ENCODE assay signal across 8 mouse cellular contexts in the genomic region with DNA sequence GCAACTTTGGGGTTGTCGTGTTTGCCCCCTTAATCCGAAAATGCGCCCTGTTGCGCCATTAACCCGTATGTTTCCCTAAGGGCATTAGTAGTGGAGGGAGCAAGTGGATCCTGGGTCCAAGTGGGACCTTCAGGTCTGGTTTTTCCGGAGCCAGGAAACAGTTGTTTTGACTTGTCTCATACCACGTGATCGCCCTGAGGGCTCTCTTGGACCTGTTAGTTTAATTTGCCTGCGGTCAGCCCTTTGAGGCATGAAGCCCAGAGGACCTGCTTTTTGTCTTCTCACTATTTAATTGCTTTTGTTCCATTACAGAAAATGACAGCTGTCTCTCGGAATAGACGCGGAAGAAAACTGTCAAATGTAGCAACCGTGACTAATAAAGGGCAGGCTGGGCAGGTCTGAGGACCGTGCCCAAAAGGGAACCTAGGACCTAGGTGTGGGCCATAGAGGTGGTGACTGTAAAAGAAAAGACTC. TPM values are rescaled to one million over a fixed set of nuclear protein-coding genes. Genes with fewer than 3 reads are reported as not detected.
DNase-seq lines count a peak whose midpoint lies in the region; ATAC-seq and TF ChIP-seq lines count a peak whose summit lies in the region.

No protein-coding gene starts in this region.

- H3K27ac ChIP-seq in neural tube, embryonic 11.5 days (ENCODE audit: low read depth, low read length): no peak overlapping the region
- H3K27ac ChIP-seq in limb, embryonic 12.5 days: no peak overlapping the region
- peak overlapping the region; percentile 55; the same call in 1 of the 2 replicates for H3K27ac ChIP-seq in midbrain, postnatal 0 days (ENCODE audit: low read depth, low read length)

- H3K27me3 ChIP-seq in neural tube, embryonic 11.5 days (ENCODE audit: control insufficient read depth, insufficient read depth, low read length): no peaks in the 10 kb centered on the region
- H3K27me3 ChIP-seq in limb, embryonic 12.5 days: peaks cover 4% of the 10 kb centered on the region; the same call in 1 of the 2 replicates
- no peaks in the 10 kb centered on the region for H3K27me3 ChIP-seq in midbrain, postnatal 0 days (ENCODE audit: insufficient read depth, low read length)

- H3K9ac ChIP-seq in neural tube, embryonic 11.5 days (ENCODE audit: low read length): peak overlapping the region; percentile 74
- H3K9ac ChIP-seq in limb, embryonic 12.5 days (replicated peaks): peak overlapping the region; percentile 40; the same call in 1 of the 2 replicates
- 0 out of 2 replicates have a peak overlapping the region, but pooled peaks have one; percentile 24 for H3K9ac ChIP-seq in midbrain, postnatal 0 days (replicated peaks; ENCODE audit: low read length, poor library complexity, severe bottlenecking)

- peak overlapping the region; percentile 71 for H3K4me3 ChIP-seq in neural tube, embryonic 11.5 days (ENCODE audit: low read depth, low read length)
- peak overlapping the region; percentile 75 for H3K4me3 ChIP-seq in limb, embryonic 12.5 days (replicated peaks)
- peak overlapping the region; percentile 73 for H3K4me3 ChIP-seq in midbrain, postnatal 0 days (ENCODE audit: low read depth, low read length)

- peak; percentile 14; the same call in 1 of the 2 replicates for ATAC-seq in neural tube, embryonic 11.5 days (ENCODE audit: insufficient read depth, low FRiP score, low TSS enrichment)
- peak; percentile 46 for ATAC-seq in erythroblast, adult 5-6 weeks (replicated peaks; ENCODE audit: low FRiP score, poor library complexity, severe bottlenecking)
- ATAC-seq in limb, embryonic 12.5 days (ENCODE audit: insufficient number of reproducible peaks, insufficient read depth, low FRiP score, low TSS enrichment, low read depth): peak; percentile 50
- ATAC-seq in midbrain, postnatal 0 days (ENCODE audit: low FRiP score): peak; percentile 48

- H3K9me3 ChIP-seq in neural tube, embryonic 11.5 days (ENCODE audit: control insufficient read depth, low read length): no peaks in the 10 kb centered on the region
- H3K9me3 ChIP-seq in limb, embryonic 12.5 days: no peaks in the 10 kb centered on the region
- no peaks in the 10 kb centered on the region for H3K9me3 ChIP-seq in midbrain, postnatal 0 days (ENCODE audit: low read length)

- peak overlapping the region; percentile 79 for H3K4me2 ChIP-seq in neural tube, embryonic 11.5 days (ENCODE audit: low read depth)
- H3K4me2 ChIP-seq in limb, embryonic 12.5 days: peak overlapping the region; percentile 86
- H3K4me2 ChIP-seq in midbrain, postnatal 0 days (ENCODE audit: low read depth, low read length, poor library complexity, severe bottlenecking): peak overlapping the region; percentile 84

- 4% methylated on average over 14 of the region's 14 CpGs for WGBS in neural tube, embryonic 11.5 days
- WGBS in limb, embryonic 12.5 days: 2% methylated on average over 14 of the region's 14 CpGs
- 1% methylated on average over 14 of the region's 14 CpGs for WGBS in midbrain, postnatal 0 days

- DNase-seq in neural tube, embryonic 11.5 days (ENCODE audit: low spot score): no peak
- no peak for DNase-seq in neural tube, embryonic 10.5 days (ENCODE audit: extremely low spot score, low spot score)
- DNase-seq in midbrain, postnatal 0 days (ENCODE audit: low spot score): peak; percentile 3
- no peak for DNase-seq in layer of hippocampus, postnatal 14 days (ENCODE audit: low spot score in 2 of 2)
- no peak for DNase-seq in adrenal gland, adult 2 months
- no peak for DNase-seq in gastrocnemius, adult 18-20 months (ENCODE audit: low spot score)

- peaks cover 12% of the 10 kb centered on the region for H3K4me1 ChIP-seq in neural tube, embryonic 11.5 days (ENCODE audit: control insufficient read depth, insufficient read depth, low read length)
- peaks cover 15% of the 10 kb centered on the region for H3K4me1 ChIP-seq in limb, embryonic 12.5 days (replicated peaks)
- H3K4me1 ChIP-seq in midbrain, postnatal 0 days (ENCODE audit: insufficient read depth, low read length): no peaks in the 10 kb centered on the region

- H3K36me3 ChIP-seq in neural tube, embryonic 11.5 days (ENCODE audit: control insufficient read depth, insufficient read depth, low read length): no peaks in the 10 kb centered on the region
- H3K36me3 ChIP-seq in limb, embryonic 12.5 days: no peaks in the 10 kb centered on the region
- H3K36me3 ChIP-seq in midbrain, postnatal 0 days (ENCODE audit: insufficient read depth, low read length): no peaks in the 10 kb centered on the region

- no peak for TF ChIP-seq CTCF in midbrain, postnatal 0 days (IDR thresholded peaks at IDR 0.05)

RNA-seq across cellular contexts. Expression of gene Plekhm1, which starts 0.5 kb away (rescaled TPM):
- 10.0 and 10.5 TPM in 2 replicates for polyA plus RNA-seq in neural tube, embryonic 11.5 days (2014; fragmentation: Nextera tagmentation; extraction: Ambion mirVana)
- 27.9 and 36.4 TPM in 2 replicates for total RNA-seq in erythroblast, adult 5-6 weeks (2015; ENCODE audit: low replicate concordance)
- total RNA-seq in erythroblast, adult 5-6 weeks (2017; ENCODE audit: low replicate concordance): 25.6 and 25.7 TPM in 2 replicates
- 7.8 and 9.1 TPM in 2 replicates for polyA plus RNA-seq in limb, embryonic 12.5 days (2016; fragmentation: Nextera tagmentation; extraction: Ambion mirVana)
- total RNA-seq in midbrain, postnatal 0 days (2014; rRNA removed): 7.8 and 9.2 TPM in 2 replicates
- 5.8 and 6.0 TPM in 2 replicates for polyA plus RNA-seq in midbrain, postnatal 0 days (2015; fragmentation: Nextera tagmentation; extraction: Ambion mirVana)
- 10 to 100 TPM; 17.0 to 17.7 TPM for total RNA-seq in layer of hippocampus, postnatal 14 days (2021)
- 10 to 100 TPM; 19.7 to 21.2 TPM for total RNA-seq in adrenal gland, adult 2 months (2021)
- 18.6 and 18.8 TPM in 2 replicates for polyA plus RNA-seq in adrenal gland, adult 2 months (2012; rRNA removed)
- total RNA-seq in gastrocnemius, adult 18-20 months (2021): 10 to 100 TPM; 14.8 to 16.4 TPM

RNA-seq across cellular contexts. Expression of gene Arhgap27, which starts 49.5 kb away (rescaled TPM):
- polyA plus RNA-seq in neural tube, embryonic 11.5 days (2014; fragmentation: Nextera tagmentation; extraction: Ambion mirVana): 4.3 and 4.5 TPM in 2 replicates
- total RNA-seq in erythroblast, adult 5-6 weeks (2015; ENCODE audit: low replicate concordance): 5.6 and 7.9 TPM in 2 replicates
- total RNA-seq in erythroblast, adult 5-6 weeks (2017; ENCODE audit: low replicate concordance): 4.9 and 5.7 TPM in 2 replicates
- 4.8 and 7.1 TPM in 2 replicates for polyA plus RNA-seq in limb, embryonic 12.5 days (2016; fragmentation: Nextera tagmentation; extraction: Ambion mirVana)
- 7.6 and 7.9 TPM in 2 replicates for total RNA-seq in midbrain, postnatal 0 days (2014; rRNA removed)
- polyA plus RNA-seq in midbrain, postnatal 0 days (2015; fragmentation: Nextera tagmentation; extraction: Ambion mirVana): 4.9 and 6.2 TPM in 2 replicates
- 10 to 100 TPM in 1 of 2 experiments, 1 to 10 TPM in 1; 9.8 to 10.1 TPM for total RNA-seq in layer of hippocampus, postnatal 14 days (2021)
- total RNA-seq in adrenal gland, adult 2 months (2021): 10 to 100 TPM; 10.3 to 12.2 TPM
- 34.7 and 42.5 TPM in 2 replicates for polyA plus RNA-seq in adrenal gland, adult 2 months (2012; rRNA removed)
- total RNA-seq in gastrocnemius, adult 18-20 months (2021): 1 to 10 TPM; 6.1 to 6.8 TPM

Comparison
In these comparisons a context has a peak if more than half of its experiments do, and no peak if none do; other contexts are left out.
1. H3K9ac ChIP-seq: peak in every context shown above with its lines; median percentile 74 in neural tube, embryonic 11.5 days; 40 in limb, embryonic 12.5 days; 24 in midbrain, postnatal 0 days.